ENCODE assay signal across 38 mouse cellular contexts in the genomic region with DNA sequence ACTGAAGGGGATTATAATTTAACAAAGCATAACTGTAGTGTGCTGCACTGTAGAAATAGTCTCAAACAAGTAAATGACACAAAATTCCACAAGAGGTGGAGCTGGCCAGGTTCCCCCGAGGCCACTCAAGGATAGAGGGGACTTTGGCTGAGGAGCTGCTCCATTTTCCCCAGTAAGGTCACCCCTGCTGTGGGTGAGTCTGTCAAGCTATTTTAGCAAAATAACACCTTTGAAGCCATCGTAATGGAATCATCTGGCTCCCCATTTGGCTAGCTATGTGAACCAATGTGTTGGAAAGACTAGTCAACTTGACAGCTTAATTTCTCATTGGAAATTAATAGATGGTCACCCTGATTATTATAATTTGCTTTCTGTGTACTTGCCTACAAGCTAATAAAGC. TPM values are rescaled to one million over a fixed set of nuclear protein-coding genes. Genes with fewer than 3 reads are reported as not detected.
DNase-seq lines count a peak whose midpoint lies in the region; ATAC-seq and TF ChIP-seq lines count a peak whose summit lies in the region.
"Had no signal": no experiment of that assay in that cellular context is flagged by ENCODE, and none has a peak within 500 bp of the region (broad histone marks: within the 10 kb centered on the region; RNA-seq: fewer than 3 reads in every experiment).

No protein-coding gene starts in this region.

- peak; percentile 18 for DNase-seq in cerebellum, adult 11 months
- peak; percentile 51 for DNase-seq in midbrain, postnatal 0 days (ENCODE audit: low spot score)
- peak; percentile 86 for DNase-seq in cerebellum, postnatal 14 days
- DNase-seq in lung, adult 2 months = no peak
- DNase-seq in thymus, postnatal 14 days = no peak
- DNase-seq: adrenal gland, adult 2 months; adrenal gland, postnatal 36 days; embryo, embryonic 11 days; forebrain, postnatal 0 days; gastrocnemius, postnatal 10 days; heart, postnatal 36 days; kidney, adult 9 months; kidney, postnatal 10 days; right cerebral cortex, postnatal 25 days; spleen, adult 18-20 months; thymus, adult 18-20 months; thymus, postnatal 36 days had no signal

- no peak for ATAC-seq in cerebellum, adult (ENCODE audit: insufficient number of reproducible peaks, low FRiP score, low TSS enrichment)
- ATAC-seq in midbrain, postnatal 0 days (ENCODE audit: low FRiP score) = no peak
- ATAC-seq in midbrain, embryonic 15.5 days (replicated peaks) = no peak
- no peak for ATAC-seq in forebrain, embryonic 12.5 days (ENCODE audit: low FRiP score)
- ATAC-seq: activated CD4-positive, CD25-positive, alpha-beta regulatory T cell, adult 4 months; forebrain, postnatal 0 days; intestine, postnatal 0 days; lung, postnatal 0 days; midbrain, embryonic 13.5 days had no signal

- H3K4me2 ChIP-seq in midbrain, postnatal 0 days (ENCODE audit: low read depth, low read length, poor library complexity, severe bottlenecking) = no peak overlapping the region
- no peak overlapping the region for H3K4me2 ChIP-seq in midbrain, embryonic 15.5 days
- no peak overlapping the region for H3K4me2 ChIP-seq in forebrain, embryonic 12.5 days
- H3K4me2 ChIP-seq: embryonic facial prominence, embryonic 13.5 days; hindbrain, embryonic 12.5 days; limb, embryonic 13.5 days; liver, embryonic 11.5 days; midbrain, embryonic 13.5 days; neural tube, embryonic 15.5 days had no signal

- H3K4me1 ChIP-seq in midbrain, postnatal 0 days (ENCODE audit: insufficient read depth, low read length) = no peaks in the 10 kb centered on the region
- no peaks in the 10 kb centered on the region for H3K4me1 ChIP-seq in midbrain, embryonic 15.5 days
- H3K4me1 ChIP-seq in lung, adult 2 months (ENCODE audit: control insufficient read depth, insufficient read depth, low read length) = no peaks in the 10 kb centered on the region
- H3K4me1 ChIP-seq in forebrain, embryonic 12.5 days = no peaks in the 10 kb centered on the region
- H3K4me1 ChIP-seq: embryonic facial prominence, embryonic 13.5 days; forebrain, embryonic 10.5 days; hindbrain, embryonic 12.5 days; limb, embryonic 13.5 days; midbrain, embryonic 13.5 days; neural tube, embryonic 15.5 days had no signal

- 63% methylated on average over 2 of the region's 2 CpGs for WGBS in midbrain, postnatal 0 days
- WGBS in midbrain, embryonic 15.5 days = 78% methylated on average over 2 of the region's 2 CpGs
- 66% methylated on average over 2 of the region's 2 CpGs for WGBS in lung, adult 2 months
- WGBS in forebrain, embryonic 12.5 days = 77% methylated on average over 2 of the region's 2 CpGs

- no peaks in the 10 kb centered on the region for H3K27me3 ChIP-seq in midbrain, postnatal 0 days (ENCODE audit: insufficient read depth, low read length)
- no peaks in the 10 kb centered on the region for H3K27me3 ChIP-seq in midbrain, embryonic 15.5 days (replicated peaks)
- no peaks in the 10 kb centered on the region for H3K27me3 ChIP-seq in forebrain, embryonic 12.5 days
- H3K27me3 ChIP-seq: CH12.LX; embryonic facial prominence, embryonic 13.5 days; hindbrain, embryonic 12.5 days; limb, embryonic 13.5 days; midbrain, embryonic 13.5 days; neural tube, embryonic 15.5 days had no signal

- no peak overlapping the region for H3K27ac ChIP-seq in midbrain, postnatal 0 days (ENCODE audit: low read depth, low read length)
- H3K27ac ChIP-seq in midbrain, embryonic 15.5 days = no peak overlapping the region
- no peak overlapping the region for H3K27ac ChIP-seq in forebrain, embryonic 12.5 days
- H3K27ac ChIP-seq: embryonic facial prominence, embryonic 13.5 days; forebrain, embryonic 10.5 days; heart, embryonic 10.5 days; hindbrain, embryonic 12.5 days; limb, embryonic 13.5 days; macrophage; midbrain, embryonic 13.5 days; neural tube, embryonic 15.5 days; stomach, postnatal 0 days had no signal

- TF ChIP-seq POLR2A in lung, adult 2 months (IDR thresholded peaks at IDR 0.05; ENCODE audit: borderline replicate concordance, extremely low read depth, low read depth, low read length) = no peak

- no peak overlapping the region for H3K4me3 ChIP-seq in midbrain, postnatal 0 days (ENCODE audit: low read depth, low read length)
- H3K4me3 ChIP-seq in midbrain, embryonic 15.5 days = no peak overlapping the region
- H3K4me3 ChIP-seq in lung, adult 2 months (replicated peaks; ENCODE audit: extremely low read depth, low read depth, low read length) = no peak overlapping the region
- H3K4me3 ChIP-seq in forebrain, embryonic 12.5 days (replicated peaks) = no peak overlapping the region
- H3K4me3 ChIP-seq: embryonic facial prominence, embryonic 13.5 days; forebrain, embryonic 10.5 days; heart, embryonic 10.5 days; hindbrain, embryonic 12.5 days; limb, embryonic 13.5 days; midbrain, embryonic 13.5 days; neural tube, embryonic 15.5 days had no signal

- no peaks in the 10 kb centered on the region for H3K36me3 ChIP-seq in midbrain, postnatal 0 days (ENCODE audit: insufficient read depth, low read length)
- no peaks in the 10 kb centered on the region for H3K36me3 ChIP-seq in midbrain, embryonic 15.5 days (replicated peaks)
- no peaks in the 10 kb centered on the region for H3K36me3 ChIP-seq in forebrain, embryonic 12.5 days (replicated peaks)
- H3K36me3 ChIP-seq: embryonic facial prominence, embryonic 13.5 days; forebrain, embryonic 10.5 days; heart, embryonic 10.5 days; hindbrain, embryonic 12.5 days; limb, embryonic 13.5 days; midbrain, embryonic 13.5 days; neural tube, embryonic 15.5 days had no signal

- no peak for TF ChIP-seq CTCF in midbrain, postnatal 0 days (IDR thresholded peaks at IDR 0.05)
- TF ChIP-seq CTCF in lung, adult 2 months (IDR thresholded peaks at IDR 0.05; ENCODE audit: insufficient read depth, low read length) = no peak

- no peak overlapping the region for H3K9ac ChIP-seq in midbrain, postnatal 0 days (replicated peaks; ENCODE audit: low read length, poor library complexity, severe bottlenecking)
- no peak overlapping the region for H3K9ac ChIP-seq in midbrain, embryonic 15.5 days
- no peak overlapping the region for H3K9ac ChIP-seq in forebrain, embryonic 12.5 days
- H3K9ac ChIP-seq: embryonic facial prominence, embryonic 13.5 days; forebrain, postnatal 0 days; hindbrain, embryonic 12.5 days; limb, embryonic 13.5 days; midbrain, embryonic 13.5 days; neural tube, embryonic 15.5 days had no signal

- H3K9me3 ChIP-seq in midbrain, postnatal 0 days (ENCODE audit: low read length) = no peaks in the 10 kb centered on the region
- H3K9me3 ChIP-seq in midbrain, embryonic 15.5 days = no peaks in the 10 kb centered on the region
- H3K9me3 ChIP-seq in forebrain, embryonic 12.5 days = no peaks in the 10 kb centered on the region
- H3K9me3 ChIP-seq: embryonic facial prominence, embryonic 13.5 days; forebrain, embryonic 10.5 days; heart, embryonic 10.5 days; hindbrain, embryonic 12.5 days; limb, embryonic 13.5 days; midbrain, embryonic 13.5 days; neural tube, embryonic 15.5 days had no signal

RNA-seq across cellular contexts. Expression of gene Slc24a2, which starts 28.2 kb away (rescaled TPM):
- 19.4 and 20.4 TPM in 2 replicates for total RNA-seq in midbrain, postnatal 0 days (2014; rRNA removed)
- polyA plus RNA-seq in midbrain, postnatal 0 days (2015; fragmentation: Nextera tagmentation; extraction: Ambion mirVana) = 2.9 and 3.3 TPM in 2 replicates
- polyA plus RNA-seq in midbrain, embryonic 15.5 days (2015; fragmentation: Nextera tagmentation; extraction: Ambion mirVana) = 3.2 and 3.9 TPM in 2 replicates
- 0.11 and 0.30 TPM in 2 replicates for polyA plus RNA-seq in lung, adult 2 months (2012; rRNA removed)
- polyA plus RNA-seq in forebrain, embryonic 12.5 days (2016; fragmentation: Nextera tagmentation; extraction: Ambion mirVana) = 0.70 and 1.0 TPM in 2 replicates
- total RNA-seq: CH12.LX; granulocyte monocyte progenitor cell, adult 5-6 weeks; megakaryocyte-erythroid progenitor cell, adult 5-6 weeks had no signal
- polyA plus RNA-seq: C2C12; intestine, postnatal 0 days; liver, embryonic 16.5 days; macrophage had no signal

Comparison
In these comparisons a context has a peak if more than half of its experiments do, and no peak if none do; other contexts are left out.
1. DNase-seq: peak in cerebellum, adult 11 months (single experiment), midbrain, postnatal 0 days (single experiment) and cerebellum, postnatal 14 days (2 of 2); none in lung, adult 2 months (single experiment) and thymus, postnatal 14 days (single experiment).